In the genomic region with DNA sequence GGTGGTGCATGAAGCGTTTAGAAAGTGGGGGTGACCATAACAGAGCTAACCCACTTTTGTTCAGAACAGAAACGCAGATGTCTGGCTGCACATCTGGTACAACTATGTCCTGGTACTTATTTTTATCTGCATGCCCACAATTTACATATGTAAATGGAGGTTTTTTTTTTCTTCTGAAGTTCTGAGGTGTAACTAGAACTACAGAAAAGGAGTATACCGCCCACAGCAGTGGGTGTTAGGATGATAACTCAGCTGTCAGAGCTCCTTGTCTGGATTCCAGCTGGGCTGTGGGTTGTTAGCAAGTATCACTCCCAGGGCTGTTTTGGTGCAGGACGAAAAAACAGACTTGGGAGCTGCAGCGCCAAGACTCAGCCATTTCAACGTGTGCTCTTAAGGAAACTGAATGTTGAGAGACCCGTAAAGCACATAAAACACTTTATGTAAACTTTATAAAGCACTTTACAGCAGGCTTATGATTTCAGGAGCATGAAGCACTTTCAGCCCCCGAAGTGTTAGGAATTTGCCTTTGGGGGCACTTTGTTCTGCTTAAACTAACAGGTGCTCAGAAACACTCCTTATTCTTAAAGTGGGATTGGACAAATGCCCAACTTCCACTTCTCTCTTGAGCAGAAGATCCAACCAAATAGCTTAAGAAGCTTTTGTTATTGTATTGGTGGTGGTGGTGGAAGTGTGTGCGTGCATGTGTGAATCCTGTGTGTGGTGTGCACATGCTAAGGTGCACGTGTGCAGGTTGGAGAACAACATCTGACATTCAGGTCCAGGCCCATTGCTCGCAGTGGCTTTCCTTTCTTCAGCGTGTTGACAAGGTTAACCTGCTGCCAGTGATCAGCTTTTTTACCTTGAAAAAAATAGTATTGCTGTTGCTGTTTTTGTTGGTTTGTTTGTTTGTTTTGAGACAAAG, we compare ENCODE assay signal across 9 mouse cellular contexts. TPM values are rescaled to one million over a fixed set of nuclear protein-coding genes. Genes with fewer than 3 reads are reported as not detected.
A peak's percentile ranks its signal among the peaks of the same experiment; 100 is the strongest.
DNase-seq lines count a peak whose midpoint lies in the region; ATAC-seq lines count a peak whose summit lies in the region.
"Had no signal": no experiment of that assay in that cellular context is flagged by ENCODE, and none has a peak within 500 bp of the region (broad histone marks: within the 10 kb centered on the region; RNA-seq: fewer than 3 reads in every experiment).

No protein-coding gene starts in this region.

- ATAC-seq in neutrophil, adult 5-6 weeks (ENCODE audit: extremely low read depth, insufficient number of reproducible peaks, low FRiP score, poor library complexity, severe bottlenecking): peak; percentile 70

- DNase-seq in A20 (ENCODE audit: low read depth, low spot score): peak; percentile 89
- peak; percentile 30 for DNase-seq in CD4-positive helper T cell, adult 2 months (ENCODE audit: low read depth, low spot score)
- peak; percentile 56 to 63 for DNase-seq in layer of hippocampus, adult 8-10 months (ENCODE audit: low spot score in 2 of 2)
- DNase-seq in cerebellum, postnatal 4 days (ENCODE audit: low spot score in 2 of 2): no peak
- DNase-seq in cerebellum, adult 8-10 months: no peak
- DNase-seq in adrenal gland, postnatal 25 days: no peak
- DNase-seq: kidney, postnatal 14 days; midbrain, embryonic 14.5 days had no signal

RNA-seq across cellular contexts. Expression of a gene that starts 28.5 kb away (rescaled TPM):
- total RNA-seq in layer of hippocampus, adult 8-10 months (2022): 10 to 100 TPM; 64.2 to 73.9 (median 70.0) TPM
- total RNA-seq in neutrophil, adult 5-6 weeks (2017): 47.5 and 54.0 TPM in 2 replicates
- 57.9 and 74.2 TPM in 2 replicates for total RNA-seq in adrenal gland, postnatal 25 days (2021)

Comparison
In these comparisons a context has a peak if more than half of its experiments do, and no peak if none do; other contexts are left out.
1. DNase-seq: peak in A20 (single experiment), CD4-positive helper T cell, adult 2 months (single experiment) and layer of hippocampus, adult 8-10 months (2 of 2); none in cerebellum, postnatal 4 days (0 of 2), cerebellum, adult 8-10 months (single experiment) and adrenal gland, postnatal 25 days (single experiment).